Mouse (Mus musculus) heart, postnatal 14 days (tissue): ENCODE measurements around the gene Slc6a17. TPM values are rescaled to one million over a fixed set of nuclear protein-coding genes. Genes with fewer than 3 reads are reported as not detected.

Source experiments
- DNase-seq, 2 experiments: peaks; one replicate each; pipeline ENCODE4 v3.0.0; 2021 to 2022
- intact Hi-C: fragments of 180-260 bp; cut with DNase I; formaldehyde crosslinking; loops from one replicate; pipeline ENCODE4 v1.15.1; 2025
- long read RNA-seq, 2 experiments: library from polyadenylated mRNA; stranded (forward); transcript quantifications; one replicate each; pipeline ENCODE4 v2.0.0; 2021
- total RNA-seq, 2 experiments: library from RNA; stranded (reverse); gene quantifications; 2 replicates each; pipeline ENCODE4 v1.2.3; 2021

Gene Slc6a17
- total RNA-seq: 1 to 10 TPM; 1.3 to 1.5 TPM
- long read RNA-seq, experiment 1: 0 reads
- long read RNA-seq, experiment 2, partial matches to known transcripts: 0 of 1 reads
- long read RNA-seq, experiment 2, other reads (novel, unspliced or antisense): 1 of 1 reads

DNA sequence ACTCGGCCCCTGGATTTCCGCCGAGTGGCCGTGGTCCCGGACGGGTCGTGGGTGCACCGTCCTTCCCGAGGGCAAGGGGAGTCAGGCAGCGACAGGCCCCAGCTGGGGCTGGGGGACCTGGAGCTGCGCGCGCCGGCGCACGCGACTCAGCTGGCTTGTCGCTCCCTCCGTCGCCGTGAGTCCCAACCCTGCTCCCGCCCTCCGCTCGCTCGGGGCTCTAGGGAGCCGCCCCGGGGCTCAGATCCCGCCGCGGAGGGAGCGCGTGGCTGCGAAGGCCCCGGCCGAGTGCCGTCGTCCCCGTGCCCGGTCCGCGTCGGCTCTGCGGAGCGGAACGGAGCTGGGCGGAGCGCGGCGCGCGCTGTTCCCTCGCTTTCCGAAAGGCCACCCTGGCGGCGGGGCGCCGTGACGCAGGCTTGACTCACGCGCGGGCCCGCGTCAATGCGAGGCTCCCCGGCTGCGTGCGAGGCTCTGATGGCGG, at the start of gene Slc6a17:
TSS of gene Slc6a17 (minus strand) at position 388 of the 478 bp plus-strand sequence.
- intact Hi-C loops: no loop called here
- peak; percentile 34 to 49 for DNase-seq

DNA sequence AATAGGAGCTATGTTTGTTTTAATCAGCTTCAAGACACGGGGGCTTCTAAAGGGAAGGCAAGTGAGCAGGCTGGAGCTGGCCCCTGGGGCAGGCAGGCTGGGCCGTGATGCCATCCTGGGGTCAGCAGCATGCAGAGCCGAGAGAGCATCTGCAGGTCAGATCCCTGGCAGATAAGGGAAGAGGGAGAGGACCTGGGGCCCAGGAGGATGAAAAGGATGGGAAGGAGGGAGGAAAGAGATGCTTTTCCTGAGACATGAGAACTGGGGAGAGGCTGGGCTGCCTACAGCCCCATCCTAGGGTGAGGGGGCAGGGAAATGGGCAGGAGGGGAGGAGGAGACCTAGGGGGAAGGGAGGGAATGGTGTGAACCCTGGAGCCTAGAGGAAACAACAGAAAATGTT, 47.5 kb upstream of the Slc6a17 start:
- DNase-seq: no peak
- intact Hi-C loops: no loop called here

DNA sequence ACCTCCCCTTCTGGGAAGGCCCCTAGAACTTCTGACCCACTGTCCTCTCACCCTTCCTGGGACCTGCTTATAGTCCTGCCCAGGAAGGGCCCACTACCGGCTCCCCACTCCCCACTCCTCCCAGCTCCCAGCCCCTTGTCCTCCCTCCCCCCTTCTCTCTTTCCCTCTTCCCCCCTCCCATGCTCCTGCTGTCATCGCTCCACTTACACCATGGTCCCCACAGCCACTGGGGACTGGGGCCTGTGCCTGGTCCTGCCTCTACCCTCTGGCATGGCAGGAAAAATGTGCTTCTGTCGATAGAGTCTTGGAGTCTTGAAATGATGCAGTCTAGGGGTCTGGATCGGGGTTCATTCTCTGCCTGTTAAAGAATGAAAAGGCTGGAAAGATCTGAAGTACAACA, 46.1 kb upstream of the Slc6a17 start:
- intact Hi-C loops: no loop called here
- no peak for DNase-seq

DNA sequence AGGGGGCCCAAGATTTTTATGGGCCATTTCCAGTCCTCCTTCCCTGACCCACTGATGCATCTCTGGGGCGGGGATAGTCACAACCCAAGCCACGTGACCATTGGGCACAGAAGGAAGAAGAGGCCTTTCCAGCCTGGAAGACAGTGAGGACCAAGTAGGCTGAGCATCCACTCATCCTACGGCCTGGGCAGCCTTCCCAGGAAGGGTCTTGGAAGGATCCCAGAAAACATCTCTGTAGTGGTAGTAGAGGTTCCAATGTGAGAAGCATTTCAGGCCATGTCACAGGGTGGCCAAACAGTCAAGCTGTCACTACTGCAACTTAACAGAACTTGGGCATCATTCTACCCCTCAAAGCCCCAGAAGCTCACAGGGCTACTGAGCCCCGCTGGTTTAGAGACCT, 44.8 kb upstream of the Slc6a17 start:
- intact Hi-C loops: no loop called here
- DNase-seq: no peak

DNA sequence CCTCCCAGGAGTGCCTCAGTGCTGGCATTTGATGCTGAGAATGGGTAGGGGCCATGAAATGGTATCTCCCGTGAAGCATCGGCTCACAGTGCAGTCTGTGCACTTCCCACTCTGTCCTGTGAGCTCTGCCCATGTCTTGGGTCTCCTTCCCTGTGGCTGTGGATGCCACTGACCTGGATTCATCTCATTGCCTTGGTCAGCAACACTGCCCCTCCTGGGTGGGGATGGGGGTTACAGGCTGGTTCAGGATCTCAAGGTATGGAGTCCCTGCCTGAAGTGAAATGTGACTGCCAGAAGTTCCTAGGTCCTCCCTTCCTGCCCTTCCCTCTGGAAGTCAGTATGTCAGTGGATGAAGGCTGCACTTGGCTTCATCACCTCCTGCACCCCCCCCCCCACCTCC, 44.3 kb upstream of the Slc6a17 start:
- intact Hi-C loops: no loop called here
- DNase-seq: no peak

DNA sequence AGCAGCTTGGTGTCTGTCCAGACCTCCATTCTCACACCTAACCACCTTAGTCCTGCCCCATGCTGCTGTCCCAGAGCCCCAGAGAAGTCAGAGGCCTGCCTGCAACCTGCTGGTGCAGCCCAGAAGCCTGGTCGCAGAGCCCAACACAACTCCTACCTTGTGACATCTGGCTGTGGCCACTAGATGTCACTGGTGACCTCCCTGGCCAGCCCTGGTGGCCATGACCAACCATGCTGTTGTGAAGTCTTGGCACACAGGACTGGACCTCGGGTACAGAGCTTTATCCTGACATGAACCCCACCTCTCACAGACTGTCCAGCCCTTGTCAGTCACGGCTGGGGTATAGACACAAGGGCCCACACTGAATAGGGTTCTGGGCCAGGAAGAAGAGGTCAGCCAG, 41.4 kb upstream of the Slc6a17 start:
- intact Hi-C loops: loop anchor here (1.0 to 5.0 kb wide), 2 partner anchors 20 to 53 kb away; no protein-coding TSS in a partner anchor
- DNase-seq: peak; percentile 75 to 84

DNA sequence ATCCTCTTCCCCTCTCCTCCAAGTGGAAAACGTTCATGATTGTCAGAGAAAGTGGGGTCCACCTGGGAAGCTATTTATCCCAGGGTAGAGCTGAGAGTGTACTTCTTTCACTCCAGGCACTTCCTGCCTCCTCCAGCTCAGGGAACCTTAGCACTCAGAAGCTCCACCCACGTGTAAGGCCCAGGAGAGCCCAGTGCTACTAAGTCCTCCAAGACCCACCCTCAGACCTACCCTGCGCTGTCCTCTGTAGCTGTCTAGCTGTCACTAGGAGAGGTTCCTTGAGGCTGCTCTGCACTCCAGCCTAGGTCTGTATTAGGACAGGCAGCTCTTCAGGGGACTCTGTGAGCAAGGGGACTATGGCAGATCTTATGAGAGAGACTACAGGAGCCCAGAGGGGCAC, 40.9 kb upstream of the Slc6a17 start:
- intact Hi-C loops: loop anchor here (1.0 to 5.0 kb wide), 2 partner anchors 21 to 54 kb away; no protein-coding TSS in a partner anchor

DNA sequence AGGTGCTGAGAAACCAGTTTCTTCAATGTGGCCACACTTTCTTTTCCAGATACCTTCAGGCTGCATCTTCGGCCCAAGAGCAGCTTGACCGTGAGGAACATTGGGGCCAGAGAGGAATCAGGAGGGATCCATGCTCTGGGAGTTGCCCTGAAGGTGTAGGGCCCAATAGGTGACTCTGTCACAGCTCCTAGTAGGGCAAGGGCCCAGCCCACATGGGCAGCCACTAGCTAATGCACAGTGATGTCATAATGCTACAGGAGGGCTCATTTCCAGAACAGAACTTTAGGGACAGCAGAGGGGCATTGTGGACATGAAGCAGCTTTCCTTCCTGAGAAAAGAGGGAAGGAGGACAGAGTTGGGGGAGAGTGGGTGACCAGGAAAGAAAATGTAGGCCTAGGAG, 37.0 kb upstream of the Slc6a17 start, which contains the start of gene Ubl4b:
TSS of gene Ubl4b (minus strand) at position 232 of the 400 bp plus-strand sequence.
- DNase-seq: no peak
- intact Hi-C loops: loop anchor here (5.0 kb wide), 1 partner anchor 57 kb away; no protein-coding TSS in a partner anchor

More for the DNA sequence above, 40.9 kb upstream of the Slc6a17 start:
- DNase-seq: no peak

DNA sequence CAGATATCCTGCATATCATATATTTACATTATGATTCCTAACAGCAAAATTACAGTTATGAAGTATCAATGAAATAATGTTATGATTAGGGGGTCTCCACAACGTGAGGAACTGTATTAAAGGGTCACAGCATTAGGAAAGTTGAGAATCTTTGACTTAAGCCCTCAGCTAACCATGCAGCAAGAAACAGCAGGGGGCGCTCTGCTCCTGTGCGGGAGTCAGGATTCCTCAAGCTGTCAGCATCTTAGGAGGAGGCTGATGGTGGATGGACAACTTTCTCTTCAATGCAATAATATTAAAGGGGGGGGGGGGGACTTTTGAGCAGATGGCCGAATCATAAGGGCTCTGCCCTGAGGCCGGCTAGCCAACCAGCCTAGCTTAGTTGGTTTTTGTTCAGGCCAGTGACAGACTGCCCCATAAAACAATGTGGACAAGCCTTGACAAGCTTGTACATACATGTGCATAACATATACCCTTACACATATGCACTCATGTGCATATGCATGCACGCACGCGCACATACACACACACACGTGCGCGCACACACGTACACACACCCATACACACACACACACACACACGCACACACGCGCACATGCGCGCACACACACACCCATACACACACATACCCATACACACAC, 32.7 kb upstream of the Slc6a17 start:
- intact Hi-C loops: no loop called here
- peak; percentile 64 to 76 for DNase-seq

DNA sequence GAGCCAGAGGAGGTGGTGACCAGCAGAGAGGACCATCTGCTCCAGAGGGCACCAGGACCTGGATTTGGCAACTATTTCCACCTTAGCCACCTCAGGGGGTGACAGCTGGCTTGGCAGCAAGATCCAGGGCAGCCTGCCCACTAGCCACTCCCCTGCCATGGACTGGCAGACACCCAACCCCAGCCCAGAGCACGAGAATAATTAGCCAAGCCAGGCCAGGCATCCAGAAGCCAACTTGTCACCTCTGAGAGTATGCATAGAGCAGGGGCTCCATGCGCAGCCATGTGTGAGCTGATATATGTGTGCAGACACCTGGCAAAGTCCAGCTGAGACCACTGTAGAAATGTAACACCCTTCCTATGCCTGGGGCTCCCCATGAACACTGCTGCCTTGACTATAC, 29.1 kb upstream of the Slc6a17 start:
- intact Hi-C loops: no loop called here
- peak; percentile 44 to 63 for DNase-seq

DNA sequence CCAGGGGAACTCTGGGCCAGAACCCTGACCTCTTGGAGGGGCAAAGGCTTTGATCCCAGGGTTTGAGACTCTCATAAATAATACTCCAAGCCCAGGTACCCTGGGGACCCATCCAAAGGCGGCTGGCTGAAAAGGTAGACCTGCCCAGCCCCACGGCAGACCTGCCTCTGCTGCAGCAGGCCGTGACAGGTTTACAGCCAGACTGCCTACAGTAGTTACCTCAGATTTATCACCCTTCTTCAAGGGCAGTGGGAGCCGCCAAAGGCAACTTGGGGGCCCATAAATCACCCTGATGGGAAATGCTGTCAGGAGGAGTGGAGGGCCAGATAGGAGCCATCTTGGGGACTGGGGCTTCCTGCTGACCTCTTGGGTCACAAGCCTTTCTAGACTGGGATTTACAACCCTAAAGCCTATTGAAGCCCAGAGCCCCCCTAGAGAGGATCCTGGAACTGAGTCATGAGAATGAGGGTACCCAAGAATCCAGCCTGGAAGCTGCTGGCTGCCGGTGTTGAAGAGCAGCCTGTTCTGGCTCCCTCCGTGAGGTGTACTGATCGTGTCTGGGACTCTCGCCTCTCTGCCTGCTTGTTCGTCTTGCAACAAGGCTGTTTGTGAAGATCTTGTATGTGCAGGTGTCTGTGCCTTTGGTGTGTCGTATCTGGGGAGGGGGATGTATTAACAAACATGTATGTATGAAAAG, 28.0 kb upstream of the Slc6a17 start:
- intact Hi-C loops: no loop called here
- no peak for DNase-seq

DNA sequence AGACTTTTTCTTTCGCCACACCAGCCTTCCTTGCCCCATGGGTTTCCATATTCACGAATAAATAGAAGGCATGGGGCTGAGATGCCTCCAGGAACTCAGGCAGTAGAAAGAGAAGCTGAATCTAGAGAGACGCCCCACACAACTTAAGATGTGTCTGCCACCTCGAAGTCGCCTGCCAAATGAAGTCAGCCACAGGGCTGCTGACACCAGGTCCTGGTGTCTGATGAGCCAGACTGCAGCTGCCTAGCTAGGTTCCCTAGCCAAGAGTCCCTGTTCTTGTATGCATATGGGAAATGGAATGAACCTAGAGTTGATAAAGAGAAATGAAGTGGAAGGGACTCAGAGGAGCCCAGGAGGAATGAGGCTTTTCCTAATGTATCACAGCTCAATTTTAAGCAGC, 27.5 kb upstream of the Slc6a17 start:
- intact Hi-C loops: no loop called here
- no peak for DNase-seq

DNA sequence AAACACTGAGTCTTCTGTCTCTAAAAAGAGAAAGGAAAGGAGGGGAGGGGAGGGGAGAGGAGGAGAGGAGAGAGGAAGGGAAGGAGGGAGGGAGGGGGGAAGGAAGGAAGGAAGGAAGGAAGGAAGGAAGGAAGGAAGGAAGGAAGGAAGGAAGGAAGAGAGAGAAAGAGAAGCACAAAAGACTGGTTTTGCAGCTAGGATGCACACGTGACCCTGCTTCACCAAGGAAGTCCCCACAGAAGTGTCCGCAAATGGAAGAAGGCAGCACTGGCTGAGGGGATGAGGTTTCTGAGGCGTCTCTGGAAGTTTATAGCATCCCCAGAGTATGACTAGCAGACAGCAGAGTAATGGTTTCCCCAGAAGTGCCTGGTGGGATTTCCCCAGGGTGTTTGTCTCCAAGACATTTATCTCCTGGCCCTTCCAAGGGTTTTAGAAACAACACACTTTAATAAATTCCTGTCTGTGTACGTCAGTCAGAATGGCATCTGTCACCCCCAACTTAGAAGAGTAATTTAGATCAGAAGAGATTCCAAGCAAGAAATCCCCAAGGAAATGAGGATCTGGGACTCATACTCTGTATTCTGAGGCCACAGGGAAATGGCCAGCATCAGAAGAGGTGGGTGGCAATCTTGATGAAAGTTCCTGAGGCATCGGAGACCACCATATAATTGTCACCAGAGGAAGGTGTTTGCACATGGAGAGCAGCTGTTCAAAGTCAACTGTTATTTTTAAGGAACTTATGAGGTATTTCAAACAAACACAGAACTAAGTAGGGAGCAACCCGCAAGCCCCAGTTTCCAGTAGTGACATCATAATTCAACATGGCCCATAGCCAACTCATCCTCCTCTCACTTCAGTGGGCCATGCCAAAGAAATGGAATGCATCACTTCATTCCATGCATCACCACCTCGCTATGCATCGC, 25.6 kb upstream of the Slc6a17 start:
- intact Hi-C loops: no loop called here
- no peak for DNase-seq

DNA sequence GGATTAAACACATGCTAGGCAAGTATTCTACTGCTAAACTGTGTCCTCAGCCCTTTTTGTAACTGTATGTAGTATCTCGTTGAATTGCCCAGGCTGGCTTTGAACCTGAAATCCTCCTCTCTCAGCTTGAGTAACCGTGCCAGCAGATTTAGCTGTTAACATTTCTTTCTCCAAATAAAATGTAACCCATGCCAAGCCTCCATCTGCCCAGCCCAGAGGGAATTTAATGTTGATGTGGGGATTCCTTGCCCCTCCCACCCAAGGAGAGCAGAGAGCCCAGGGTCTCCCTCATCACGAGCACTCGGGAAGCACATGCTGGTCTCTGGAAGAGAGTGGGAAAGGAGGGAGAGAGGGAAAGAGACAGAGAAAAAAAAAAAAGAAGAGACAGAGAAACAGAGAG, 24.8 kb upstream of the Slc6a17 start:
- intact Hi-C loops: no loop called here
- no peak for DNase-seq

DNA sequence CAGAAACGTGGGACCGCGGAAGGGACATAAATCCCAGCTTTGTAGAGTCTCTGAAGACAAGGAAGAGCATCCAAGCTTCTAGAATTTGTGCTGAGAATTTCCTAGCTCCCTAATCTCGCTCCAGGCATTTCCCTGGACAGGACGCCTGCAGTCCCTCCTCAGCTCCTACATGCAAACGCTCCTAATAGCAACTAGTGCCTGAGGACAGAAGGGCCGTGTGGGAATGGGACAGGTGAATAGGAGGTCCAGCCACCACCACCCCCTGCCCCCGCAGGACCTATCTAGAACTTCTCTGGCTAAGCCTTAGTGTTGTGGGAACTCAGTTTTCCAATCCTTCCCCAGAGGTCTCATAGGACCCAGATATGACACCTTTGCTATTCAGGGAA, 19.7 kb upstream of the Slc6a17 start:
- DNase-seq: no peak
- intact Hi-C loops: no loop called here

DNA sequence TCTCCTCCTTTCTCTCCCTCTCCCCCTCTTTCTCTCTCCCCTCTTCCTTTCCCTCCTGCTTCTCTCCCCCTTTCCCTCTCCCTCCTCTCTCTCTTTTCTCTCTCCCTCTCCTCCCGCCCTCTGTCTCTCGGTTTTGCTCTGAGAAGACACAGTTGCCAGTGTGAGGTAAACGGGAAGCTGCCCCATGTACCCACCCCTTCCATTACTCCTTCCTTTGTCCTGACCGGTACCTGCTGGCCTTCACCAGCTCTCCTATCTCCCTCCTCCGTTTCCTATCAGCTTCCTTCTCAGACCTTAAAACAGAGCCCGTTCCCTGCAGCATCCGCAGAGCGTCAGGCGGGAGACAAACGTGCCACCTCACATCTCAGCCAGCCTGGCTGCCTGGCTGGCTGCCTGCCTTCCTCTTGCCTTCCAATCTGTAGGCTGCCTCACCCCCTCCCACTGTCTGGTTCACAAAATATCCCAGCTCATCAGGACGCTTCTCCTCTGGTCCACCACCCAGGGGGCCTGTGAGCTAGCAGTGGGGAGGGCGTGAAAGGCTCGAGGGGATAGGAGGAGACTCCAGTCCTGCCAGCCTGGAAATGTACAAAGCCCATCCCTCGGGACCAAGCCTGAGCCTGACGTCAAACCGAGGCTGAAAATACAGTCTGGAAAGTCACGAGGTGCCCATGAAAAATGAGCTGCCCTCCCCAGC, 19.1 kb upstream of the Slc6a17 start:
- intact Hi-C loops: no loop called here
- DNase-seq: peak in 1 of 2 experiments; percentile 9

DNA sequence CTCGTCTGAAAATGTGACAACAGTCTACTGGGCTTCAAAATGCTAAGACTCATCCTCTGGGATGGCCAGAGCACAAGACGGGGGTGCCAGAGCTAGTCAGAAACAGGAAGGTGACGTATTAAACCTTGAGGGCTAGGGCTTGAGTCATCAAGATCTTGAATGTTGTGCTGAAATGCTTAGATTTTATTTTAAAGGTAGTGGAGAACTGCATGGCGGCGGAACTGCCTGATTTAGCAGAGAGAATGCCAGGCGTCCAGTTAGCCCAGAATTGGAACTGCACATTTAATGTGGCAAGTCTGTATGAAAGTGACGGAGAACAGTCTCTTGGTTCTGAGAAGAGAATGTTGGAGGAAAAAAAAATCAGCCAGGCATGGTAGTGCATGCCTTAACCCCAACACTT, 17.1 kb upstream of the Slc6a17 start:
- no peak for DNase-seq
- intact Hi-C loops: no loop called here

DNA sequence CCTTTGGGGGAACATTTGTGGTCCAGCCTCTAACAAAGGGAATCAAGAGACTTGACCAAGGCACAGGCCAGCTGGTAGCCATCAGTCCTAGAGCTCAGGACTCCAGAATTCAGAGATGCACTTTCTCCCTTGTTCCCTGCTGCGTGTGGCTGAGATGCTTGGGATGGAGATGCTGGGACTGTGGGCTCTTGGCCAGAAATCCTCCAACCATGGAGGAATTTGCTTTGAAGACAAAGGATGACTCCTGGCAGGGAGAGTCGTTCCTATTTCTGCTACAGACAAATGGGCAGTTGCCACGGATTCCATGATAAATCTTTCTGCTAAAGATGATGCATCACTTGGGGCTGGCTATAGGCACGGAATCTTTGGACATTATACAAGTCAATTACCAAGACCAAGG, 15.7 kb upstream of the Slc6a17 start:
- intact Hi-C loops: no loop called here
- no peak for DNase-seq

DNA sequence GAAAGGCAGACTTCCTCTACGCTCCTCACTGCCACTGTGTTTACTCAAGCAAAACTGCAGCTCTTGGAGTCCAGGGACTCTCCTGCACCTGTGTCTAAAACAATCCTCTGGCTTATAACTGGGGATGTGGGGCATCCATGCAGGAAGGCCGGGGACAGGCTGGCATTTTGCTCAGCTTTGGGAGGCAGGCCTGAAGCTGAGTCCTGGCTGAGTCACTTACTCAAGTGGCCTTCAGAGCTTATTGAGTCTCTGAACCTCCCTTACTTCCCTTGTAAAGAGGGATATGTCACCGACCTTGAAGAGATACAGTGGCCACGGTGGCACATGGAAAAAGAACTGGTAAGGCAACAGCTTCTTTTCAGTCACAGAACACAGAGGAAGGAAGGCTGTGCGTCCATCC, 12.8 kb upstream of the Slc6a17 start:
- no peak for DNase-seq
- intact Hi-C loops: no loop called here

DNA sequence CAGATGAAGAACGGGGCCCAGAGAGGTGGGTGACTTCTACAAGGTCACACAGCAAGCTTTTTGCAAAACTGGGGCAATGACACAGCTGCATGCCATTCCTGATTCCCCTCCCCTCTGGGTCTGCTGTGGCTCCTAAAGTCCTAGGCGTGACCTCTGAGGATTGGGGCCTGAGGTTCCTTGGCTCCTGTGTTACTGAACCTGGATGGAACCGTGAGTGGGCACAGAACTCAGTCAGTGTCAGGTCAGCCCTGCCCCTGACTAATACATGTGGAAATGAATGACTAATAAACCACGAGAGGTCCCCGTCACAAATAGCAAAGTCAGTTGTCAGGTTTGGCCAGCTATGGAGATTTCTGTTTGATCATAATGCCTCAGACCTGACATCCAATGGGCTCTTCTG, 11.4 kb upstream of the Slc6a17 start:
- DNase-seq: no peak
- intact Hi-C loops: no loop called here
